Mouse (Mus musculus): ENCODE data around the gene Gpr83.

The Gpr83 gene

DNA sequence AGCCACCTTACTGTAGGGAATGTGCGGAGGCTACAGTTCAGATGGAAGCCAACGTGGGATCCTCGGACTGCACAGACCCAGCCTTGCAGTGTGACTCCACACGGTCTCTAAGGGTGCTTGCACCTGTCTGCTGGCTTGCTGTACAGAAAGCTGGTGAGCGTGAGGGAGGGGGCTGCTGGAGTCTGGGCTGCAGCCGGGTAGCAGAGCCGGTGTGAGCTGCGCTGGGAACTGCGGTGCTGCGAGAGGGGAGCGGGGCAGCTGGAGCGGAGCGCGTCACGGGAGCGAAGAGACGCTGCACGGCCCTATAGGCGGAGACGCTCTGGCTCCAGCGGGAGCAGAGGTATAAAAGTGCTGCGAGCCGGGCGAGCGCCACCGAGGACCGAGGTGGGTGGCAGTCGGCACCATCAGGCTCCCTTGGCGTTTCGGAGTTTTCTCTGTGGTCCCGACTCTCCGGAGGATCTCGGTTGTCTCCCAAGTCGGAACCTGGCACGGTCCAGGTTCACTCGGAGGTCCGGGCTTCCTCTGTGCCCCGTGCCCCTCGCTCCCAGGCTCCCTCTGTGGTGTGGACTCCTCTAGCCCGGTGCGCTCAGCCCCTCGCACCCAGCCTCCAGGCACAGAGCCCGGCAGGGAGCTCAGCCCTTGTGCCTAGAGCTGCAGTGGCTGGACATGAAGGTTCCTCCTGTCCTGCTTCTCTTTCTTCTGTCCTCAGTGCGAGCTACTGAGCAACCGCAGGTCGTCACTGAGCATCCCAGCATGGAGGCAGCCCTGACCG lies at the start of gene Gpr83:
TSS of gene Gpr83 (plus strand) at position 343 of the 772 bp plus-strand sequence.
- DNase-seq (ENCODE audit: low spot score): no peak

DNA sequence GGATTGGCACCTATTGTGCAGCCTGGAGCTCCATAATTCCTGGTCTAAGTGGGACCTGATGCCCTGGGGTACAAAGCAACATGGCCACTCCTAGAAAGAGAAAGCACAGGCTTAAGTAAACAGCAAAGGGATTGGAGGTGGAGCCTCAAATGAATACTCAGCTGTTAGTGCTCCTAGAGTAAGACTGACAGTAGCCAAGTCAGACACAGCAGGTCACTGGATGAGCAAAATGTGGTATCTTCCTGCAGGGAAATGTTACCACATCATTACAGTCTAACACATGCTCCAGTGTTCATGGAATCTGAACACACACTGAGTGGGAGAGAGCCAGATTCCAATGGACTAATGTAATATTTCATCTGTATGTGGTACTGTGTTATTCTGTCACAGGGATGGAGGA lies 38.6 kb upstream of the Gpr83 start:
- DNase-seq (ENCODE audit: low spot score): no peak

DNA sequence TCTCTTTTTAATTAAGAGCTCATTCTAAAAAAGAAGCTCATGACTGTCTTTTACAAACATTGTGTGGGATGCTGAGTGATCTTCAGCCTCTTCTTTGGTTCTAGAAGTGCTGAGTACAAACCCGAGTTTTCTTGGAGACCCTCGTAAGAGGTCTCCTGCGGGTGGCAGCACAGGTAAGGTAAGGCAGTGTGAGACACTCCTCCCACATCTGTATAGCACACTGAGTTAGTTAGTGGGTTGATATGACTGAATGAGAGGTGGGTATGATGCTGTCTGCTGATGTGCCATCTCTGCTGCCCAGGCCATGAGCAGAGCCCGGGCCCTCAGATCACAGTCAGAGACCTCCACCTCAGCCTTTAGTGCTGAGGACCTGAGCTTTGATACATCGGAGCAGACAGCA lies 35.2 kb upstream of the Gpr83 start:
- no peak for DNase-seq (ENCODE audit: low spot score)

DNA sequence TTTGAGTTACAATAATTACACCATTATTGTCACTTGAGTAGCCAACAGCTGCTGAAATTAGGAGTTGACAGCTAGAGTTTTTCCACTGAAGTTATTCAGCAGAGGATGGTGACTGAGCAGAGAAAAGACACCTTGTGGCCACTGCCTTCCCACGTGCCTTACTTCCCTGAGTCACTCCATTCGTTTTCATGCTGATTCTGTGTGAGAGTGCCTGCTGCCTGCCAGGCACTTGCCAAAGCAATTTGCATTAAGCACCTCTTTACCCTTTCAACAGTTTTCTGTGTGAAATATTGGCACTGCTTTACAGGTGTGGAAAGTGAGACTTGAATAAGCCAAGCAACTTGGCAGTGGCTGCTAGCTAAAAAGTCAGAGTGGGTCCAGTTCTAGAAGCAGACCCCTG lies 32.1 kb upstream of the Gpr83 start:
- no peak for DNase-seq (ENCODE audit: low spot score)

DNA sequence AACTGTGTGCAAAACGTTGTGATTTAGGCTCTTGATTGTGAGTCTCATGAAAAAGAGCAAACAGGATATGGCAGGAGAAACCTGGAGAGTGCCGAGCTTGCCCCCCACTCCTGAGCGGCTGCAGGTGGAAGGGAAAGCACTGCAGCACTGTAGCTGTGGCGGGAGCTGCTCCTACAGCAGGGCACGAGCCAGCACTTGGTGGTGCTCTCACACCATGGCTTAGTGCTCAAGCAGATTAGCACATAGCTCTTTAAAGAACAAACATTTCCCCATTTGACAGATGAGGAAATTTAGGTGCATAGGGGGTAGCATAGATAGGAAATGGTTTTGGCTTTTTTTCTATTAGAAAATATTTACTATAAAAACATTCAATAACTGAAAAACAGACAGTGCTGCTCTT lies 28.0 kb upstream of the Gpr83 start:
- no peak for DNase-seq (ENCODE audit: low spot score)

DNA sequence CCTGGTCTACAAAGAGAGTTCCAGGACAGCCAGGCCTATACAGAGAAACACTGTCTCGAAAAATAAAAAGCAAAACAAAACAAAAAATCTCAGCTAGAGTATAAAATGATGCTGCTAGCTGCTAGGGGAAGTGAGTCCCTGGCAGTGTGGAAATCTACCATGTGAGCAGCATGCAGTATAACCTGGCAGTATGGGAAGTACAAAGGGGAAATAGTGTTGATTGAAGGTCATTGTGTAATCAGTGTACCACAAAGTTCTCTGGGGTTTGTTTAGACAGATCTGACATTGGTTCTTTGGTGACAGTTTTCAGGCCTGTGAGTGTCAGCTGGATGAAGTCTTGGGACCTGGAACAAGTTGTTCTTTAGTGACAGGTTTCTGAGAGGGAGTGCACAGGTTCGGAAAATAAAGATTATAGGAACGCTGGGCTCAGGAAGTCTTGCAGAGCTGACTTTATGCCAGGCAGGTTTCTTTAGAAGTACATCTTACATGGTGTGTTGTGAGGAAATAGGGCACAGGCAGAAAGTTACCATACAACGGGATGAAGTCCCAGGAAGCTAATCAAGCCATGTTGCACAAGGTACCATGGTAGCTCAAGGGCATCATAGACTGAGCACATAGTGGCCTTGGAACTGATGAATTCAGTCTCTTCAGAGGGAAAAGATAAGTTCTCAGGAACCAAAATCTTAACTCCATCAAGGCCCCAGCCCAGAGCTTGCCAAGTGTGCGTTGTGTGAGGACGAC lies 24.5 kb upstream of the Gpr83 start:
- DNase-seq (ENCODE audit: low spot score): no peak

DNA sequence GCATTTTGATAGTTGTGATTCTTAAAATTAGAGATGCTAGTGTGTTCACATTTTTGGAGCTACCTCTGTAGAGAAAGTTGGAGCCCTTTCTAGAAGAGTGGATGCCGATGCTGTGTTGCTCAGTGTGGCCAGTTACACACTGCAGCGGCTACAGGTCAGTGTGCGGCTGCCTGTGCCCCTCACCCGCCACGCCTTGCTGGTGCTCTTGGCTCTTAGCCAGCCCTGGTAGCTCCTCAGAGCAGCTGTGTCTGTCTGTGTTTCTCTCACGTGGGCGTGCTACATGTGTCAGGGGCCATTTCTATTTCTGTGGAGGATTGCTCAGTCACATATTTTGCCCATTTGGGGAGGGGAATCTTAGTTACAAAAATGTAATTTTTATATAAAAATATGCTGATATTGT lies 20.5 kb upstream of the Gpr83 start:
- no peak for DNase-seq (ENCODE audit: low spot score)

DNA sequence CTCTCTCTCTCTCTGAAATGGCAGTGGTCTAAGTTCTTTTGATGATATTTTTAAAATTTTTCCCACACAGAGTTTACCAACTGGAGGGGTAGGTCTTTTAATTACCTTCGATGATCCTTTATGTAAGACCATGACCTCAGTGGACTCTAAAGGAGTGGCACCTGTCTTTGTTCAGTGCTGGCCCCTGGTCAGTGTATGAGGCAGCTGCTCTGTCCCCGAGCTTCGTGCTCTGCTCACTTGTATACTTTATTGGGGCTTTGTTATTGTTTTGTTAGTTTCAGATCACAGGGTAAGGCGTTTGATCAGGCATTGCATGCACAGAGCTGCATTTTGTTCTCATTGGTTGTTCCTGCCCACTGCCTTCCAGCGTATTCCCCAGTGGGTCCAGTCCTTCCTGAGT lies 20.0 kb upstream of the Gpr83 start:
- DNase-seq (ENCODE audit: low spot score): no peak

DNA sequence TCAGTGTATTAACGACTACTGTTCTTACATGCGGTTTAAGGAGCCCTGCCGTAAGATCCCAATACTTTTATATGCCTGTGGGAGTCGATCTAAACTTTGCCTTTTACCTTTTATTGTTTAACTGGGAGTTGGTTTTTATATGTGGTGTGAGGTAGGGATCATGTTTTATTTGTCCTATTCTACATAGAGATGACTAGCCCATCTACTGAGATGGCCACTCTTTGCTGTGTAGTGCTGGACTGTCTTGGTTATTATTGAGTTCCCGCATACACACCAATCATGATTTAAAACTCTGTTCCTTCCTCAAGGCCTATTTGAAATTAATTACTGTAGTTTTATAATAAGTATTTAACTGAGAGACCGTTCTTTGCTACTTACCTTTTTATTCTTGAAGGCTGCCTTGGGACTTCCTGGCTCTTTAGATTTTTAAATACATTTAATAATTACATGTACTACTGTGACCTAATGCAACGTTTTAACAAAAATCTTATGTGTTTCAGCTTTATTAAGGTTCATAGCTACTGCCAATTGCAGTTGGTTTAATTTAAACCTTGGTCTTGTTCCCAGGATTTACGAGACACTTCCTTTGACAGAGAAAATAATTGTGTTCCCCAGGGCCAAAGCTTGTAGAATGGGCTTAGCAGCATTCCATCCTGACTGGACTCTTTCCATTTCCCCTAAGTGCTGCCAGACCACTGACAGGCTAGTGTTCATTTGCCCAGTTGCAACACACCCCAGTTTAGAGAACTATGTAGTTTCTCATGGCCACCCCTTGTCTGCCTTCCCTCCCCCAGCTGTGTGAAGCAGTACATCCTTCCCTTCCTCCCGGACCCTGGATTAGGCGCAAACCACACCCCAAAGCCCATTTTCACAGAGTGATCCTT lies 17.9 kb upstream of the Gpr83 start:
- DNase-seq (ENCODE audit: low spot score): no peak

DNA sequence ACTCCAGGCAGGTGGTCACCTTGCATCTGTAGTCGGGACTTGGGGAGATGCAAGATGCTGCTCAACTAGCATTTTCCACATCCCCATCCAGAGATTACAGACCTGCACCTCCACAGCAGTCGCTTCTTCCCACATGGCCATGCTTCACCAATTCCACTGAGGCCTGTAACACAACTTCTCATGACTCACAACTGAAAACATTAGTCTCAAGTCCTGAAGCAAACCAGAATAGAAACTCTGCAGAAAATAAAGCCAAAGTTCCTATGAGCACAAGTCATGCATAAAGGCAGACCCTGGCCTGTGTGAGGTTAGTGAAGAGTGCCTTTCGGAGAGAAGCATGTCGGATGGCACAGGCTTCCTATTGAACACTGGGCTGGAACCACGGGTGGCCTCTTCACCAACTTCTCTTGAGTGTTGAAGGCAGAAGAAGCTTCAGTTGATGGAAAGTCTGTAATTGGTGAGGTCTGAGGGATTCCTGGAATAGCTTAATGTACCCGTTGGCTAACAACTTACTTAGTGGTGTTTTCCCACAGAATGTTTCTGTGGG lies 16.6 kb upstream of the Gpr83 start:
- no peak for DNase-seq (ENCODE audit: low spot score)

DNA sequence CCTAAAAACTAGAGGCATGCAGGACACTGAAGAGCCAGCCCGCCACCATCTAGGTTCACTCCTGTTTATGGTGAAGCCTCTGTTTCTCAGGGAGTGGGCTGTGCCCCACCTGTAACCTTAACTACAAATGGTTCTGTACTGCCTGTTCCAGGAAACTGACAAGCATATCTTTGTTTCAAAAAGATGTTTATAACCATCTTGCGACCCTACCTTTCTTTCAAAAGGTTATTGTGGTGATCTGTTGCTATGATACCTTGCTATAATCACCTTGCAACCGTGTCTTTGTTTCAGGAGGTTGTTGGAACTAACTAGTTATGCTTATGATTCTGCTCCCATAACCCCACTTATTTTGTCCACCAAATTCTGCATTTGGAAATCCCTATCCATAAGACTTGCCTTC lies 16.1 kb upstream of the Gpr83 start:
- DNase-seq (ENCODE audit: low spot score): no peak

DNA sequence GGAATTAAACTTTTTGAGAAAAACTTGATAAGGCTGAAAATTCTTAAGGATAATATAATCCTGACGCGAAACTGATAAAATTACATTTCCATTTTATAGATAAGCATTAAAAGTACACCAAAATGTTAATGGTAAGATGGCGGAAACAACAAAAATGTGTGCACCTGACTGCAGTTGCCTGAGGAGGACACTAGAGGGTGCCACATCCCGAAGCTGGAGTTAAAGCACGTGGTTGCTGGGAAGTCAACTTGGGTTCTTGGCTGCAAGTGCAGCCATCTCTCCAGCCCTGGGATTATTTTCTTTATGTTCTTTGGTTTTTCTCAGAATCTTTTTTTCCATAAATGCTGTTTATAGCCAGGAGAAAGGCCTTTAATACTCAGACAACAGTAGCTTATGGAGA lies 13.6 kb upstream of the Gpr83 start:
- no peak for DNase-seq (ENCODE audit: low spot score)

DNA sequence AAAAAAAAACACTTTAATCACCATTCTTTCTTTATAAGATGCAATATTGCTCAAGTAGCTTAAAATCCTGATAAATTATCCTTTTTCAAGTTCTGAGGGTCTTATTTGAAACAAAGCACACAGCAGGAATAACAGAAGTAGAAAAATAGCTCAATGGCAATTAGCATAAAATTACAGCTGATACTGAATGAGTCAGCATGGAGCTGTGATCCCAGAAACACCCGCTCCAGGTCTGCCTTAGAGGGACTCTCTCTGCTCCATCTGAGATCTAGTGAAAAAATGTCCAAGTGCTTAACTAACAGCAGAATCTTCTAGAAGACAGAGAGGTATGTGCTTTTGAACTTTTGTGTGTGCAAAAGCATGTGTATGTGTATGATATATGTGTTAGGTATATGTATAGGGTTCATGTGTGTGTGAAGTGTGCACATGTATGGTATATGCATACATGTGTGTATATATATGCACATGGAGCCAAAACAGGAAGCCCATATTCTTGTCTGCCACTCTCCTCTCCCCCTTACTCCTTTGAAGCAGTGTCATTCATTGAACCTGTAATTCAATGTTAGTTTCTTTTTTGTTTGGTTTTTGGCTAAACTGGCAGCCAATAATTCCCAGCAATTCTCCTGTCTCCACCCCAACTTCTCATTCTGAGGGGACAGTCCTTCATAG lies 11.6 kb upstream of the Gpr83 start:
- DNase-seq (ENCODE audit: low spot score): no peak

DNA sequence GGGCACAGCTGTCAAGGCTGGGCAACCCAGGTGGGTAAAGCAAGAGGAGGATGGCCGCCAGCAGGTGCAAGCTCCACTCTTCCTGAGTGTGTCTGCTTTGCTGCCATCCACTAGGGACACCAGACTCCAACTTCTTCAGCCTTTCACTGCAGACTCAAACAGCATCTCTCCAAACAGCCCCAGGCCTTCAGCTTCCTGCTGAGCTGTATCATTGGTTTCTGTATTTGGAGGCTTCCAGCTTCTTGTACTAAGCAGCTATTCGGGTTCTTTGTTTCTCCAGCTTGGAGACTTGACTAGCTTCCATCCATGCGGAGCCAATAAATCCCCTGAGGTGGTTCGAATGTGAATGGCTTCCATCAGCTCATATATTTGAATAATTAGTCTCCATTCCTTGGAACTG lies 5.4 kb upstream of the Gpr83 start:
- no peak for DNase-seq (ENCODE audit: low spot score)

DNA sequence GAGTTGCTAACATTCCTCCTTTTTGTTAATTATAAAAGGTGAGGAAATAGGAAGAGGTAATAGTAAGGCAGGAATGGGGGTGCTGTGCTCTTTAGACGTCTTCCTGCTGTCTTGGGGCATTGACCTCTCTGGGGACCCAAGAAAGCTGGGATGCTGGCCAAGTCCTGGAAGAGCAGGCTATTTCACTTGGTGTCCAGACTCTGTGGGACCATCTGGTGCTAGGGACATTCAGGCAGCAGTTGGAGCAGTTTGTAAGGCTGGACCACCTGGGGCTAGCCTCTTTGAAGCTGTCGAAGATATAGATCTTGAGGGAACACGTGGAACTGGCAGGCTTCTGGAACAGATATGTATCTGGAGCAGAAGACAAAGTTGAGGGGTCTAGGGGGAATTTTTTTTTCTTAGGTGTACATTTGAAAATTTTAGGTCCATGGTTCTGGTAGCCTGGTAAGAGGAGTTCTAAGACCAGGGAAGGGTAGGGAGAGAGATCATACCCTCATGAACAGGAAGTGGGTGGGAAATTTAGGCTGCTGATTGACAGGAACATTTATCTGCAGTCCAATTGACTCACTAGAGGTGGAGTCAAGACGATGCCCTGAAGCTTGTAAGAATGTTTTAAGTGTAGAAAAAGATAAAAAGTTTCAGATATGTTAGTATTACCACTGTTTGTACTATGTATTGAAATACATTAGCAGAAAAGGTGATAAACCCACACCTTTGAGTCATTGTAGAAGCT lies 2.9 kb upstream of the Gpr83 start:
- no peak for DNase-seq (ENCODE audit: low spot score)

DNA sequence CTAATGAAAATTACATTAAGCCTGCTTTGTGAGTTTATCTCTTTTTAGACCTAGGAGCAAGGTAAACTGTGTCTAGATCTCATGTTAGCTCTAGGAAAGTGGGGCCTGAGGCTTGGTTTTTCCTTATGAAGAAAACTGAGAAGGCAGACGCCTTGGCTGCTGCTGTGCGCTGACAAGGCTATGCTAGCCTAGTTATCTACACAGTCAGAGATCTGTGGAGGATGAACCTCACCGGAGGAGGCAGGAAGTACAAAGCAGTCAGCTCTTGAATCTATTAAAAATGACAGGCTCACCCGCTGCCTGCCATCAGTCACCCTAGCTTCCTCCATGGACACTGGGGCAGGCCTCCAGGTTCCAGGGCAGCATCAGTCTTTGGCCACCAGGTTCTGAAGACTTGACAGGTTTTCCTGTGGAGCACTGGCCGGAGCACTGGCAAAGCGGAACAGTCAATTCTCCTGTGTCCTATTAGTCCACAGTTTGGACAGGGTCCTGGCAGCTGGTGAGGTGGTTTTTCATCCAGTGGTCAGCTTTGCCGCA lies 1.8 kb upstream of the Gpr83 start:
- no peak for DNase-seq (ENCODE audit: low spot score)

DNA sequence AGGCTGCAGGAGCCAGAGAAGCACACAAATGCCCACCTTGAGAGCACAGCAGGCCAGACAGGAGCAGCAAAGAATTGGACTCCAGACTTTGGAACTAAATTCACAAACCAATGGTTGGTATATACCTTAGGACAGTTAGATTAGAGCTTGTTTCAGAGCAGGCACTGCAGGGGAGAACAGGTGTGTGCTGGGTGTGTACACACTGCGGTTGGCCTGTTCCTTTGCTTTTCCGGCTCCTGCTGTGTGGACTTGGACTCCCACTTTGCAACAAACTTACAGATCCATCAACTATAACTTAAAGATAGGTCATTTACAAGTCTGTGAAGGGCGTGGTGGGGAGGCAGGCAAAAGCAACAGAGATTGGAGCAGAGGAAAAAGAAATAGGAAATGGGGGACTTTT lies 1.2 kb upstream of the Gpr83 start:
- DNase-seq (ENCODE audit: low spot score): no peak

DNA sequence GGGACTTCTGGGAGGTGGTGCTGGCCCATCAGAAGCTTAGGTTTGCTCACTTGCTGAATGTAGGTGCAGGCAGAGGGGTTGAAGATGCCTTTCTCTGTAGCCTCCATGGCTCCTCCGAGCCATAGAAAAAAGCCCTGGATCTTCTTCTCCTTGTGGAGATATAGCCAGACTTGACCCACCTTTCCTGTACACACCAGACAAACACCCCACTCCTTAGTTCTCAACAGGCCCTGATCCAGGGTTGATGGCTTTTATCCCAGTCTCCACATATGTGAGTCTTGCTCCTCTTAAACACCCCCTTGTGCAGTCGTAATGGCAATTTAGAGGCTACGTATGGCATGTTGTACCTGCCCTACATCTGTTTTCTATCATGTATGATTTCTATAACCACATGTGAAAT lies 3.1 kb downstream of the Gpr83 start:
- DNase-seq (ENCODE audit: low spot score): no peak

DNA sequence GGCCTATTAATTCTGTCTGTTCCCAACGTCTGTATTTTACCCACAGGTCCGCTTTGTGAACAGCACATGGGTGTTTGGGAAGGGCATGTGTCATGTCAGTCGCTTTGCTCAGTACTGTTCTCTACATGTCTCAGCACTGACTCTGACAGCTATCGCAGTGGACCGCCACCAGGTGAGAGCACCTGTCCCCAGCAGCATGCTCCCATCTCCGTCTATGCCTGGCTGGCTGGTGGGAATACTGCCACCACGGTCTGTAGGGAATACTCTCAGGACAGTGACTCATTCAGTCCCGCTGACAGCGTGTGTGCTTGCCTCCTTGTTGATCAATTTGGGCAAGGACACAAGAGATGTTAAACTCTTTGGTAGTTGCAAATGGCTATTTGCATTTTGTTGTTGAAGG lies 4.7 kb downstream of the Gpr83 start:
- DNase-seq (ENCODE audit: low spot score): no peak

DNA sequence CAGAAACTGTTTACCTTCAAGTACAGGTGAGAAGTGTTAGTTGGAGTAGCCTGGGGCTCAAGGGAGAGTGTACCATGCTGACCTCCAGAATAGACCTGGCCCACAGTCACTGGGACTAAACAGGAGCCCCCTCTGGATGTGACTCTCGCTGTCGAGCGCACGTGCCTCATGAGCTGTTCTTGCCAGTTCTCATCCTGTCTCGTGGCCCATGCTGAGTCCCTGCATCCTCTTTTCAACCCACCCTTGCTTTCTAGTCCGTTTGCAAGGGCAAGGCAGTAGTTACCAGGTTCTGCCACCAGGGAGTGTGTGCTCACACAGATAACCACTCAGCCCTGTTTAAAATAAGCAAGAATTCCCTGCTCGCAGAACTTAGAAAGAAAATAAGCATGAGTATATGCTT lies 6.9 kb downstream of the Gpr83 start:
- DNase-seq (ENCODE audit: low spot score): no peak

DNA sequence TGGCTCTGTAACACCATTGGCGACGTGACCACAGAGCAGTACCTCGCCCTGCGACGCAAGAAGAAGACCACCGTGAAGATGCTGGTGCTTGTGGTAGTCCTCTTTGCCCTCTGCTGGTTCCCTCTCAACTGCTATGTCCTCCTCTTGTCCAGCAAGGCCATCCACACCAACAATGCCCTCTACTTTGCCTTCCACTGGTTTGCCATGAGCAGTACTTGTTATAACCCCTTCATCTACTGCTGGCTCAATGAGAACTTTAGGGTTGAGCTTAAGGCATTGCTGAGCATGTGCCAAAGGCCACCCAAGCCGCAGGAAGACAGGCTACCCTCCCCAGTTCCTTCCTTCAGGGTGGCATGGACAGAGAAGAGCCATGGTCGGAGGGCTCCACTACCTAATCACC lies 8.3 kb downstream of the Gpr83 start:
- DNase-seq (ENCODE audit: low spot score): no peak

Measured in ovary, postnatal 10 days (tissue).